Mouse (Mus musculus): ENCODE data around the gene Ankrd61. TPM values are rescaled to one million over a fixed set of nuclear protein-coding genes. Genes with fewer than 3 reads are reported as not detected.

The Ankrd61 gene
- polyA plus RNA-seq, 1 experiment from 2014 or later, result 0.29 TPM

DNA sequence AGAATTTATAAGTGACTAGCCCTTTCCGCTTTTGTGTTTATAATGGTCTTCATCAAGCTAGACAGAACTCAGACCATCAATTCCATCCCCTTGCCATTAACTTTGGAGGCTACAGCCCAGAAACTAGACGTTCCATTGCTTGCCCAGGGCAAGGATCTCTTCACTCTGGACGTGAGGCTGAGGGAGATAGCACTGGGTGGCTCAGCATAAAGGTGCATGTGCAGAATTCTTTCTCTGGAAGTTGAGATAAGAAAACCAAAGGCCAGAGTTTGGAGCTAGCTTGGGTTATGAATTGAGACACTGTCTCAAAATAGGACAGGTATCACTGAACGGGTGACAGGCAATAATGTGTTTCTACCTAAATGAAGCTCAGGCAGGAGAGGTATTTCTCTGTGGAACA is 6.3 kb upstream of the Ankrd61 start:
- Histone ChIP-seq H3K36me3 (ENCODE audit: insufficient read depth, low read length) (peaks cover 53% of the 10 kb centered on the region), H3K27ac (ENCODE audit: low read length) (no peak overlapping the region), H3K4me3 (ENCODE audit: low read length) (no peak overlapping the region), H3K9me3 (ENCODE audit: low read length) (no peaks in the 10 kb centered on the region), H3K4me2 (replicated peaks; ENCODE audit: low read depth, low read length) (no peak overlapping the region), H3K4me1 (ENCODE audit: insufficient read depth, low read length) (peaks cover 17% of the 10 kb centered on the region), H3K27me3 (ENCODE audit: insufficient read depth, low read length) (no peaks in the 10 kb centered on the region), H3K9ac (replicated peaks; ENCODE audit: low read length) (no peak overlapping the region)
- WGBS, result 90% methylated on average over 4 of the region's 4 CpGs
- ATAC-seq (ENCODE audit: low FRiP score, low TSS enrichment), result no peak

- H3K4me3 ChIP-seq (ENCODE audit: low read length), result no peak overlapping the region
- no peak for ATAC-seq (ENCODE audit: low FRiP score, low TSS enrichment)
- H3K4me1 ChIP-seq (ENCODE audit: insufficient read depth, low read length), result no peaks in the 10 kb centered on the region
- no peaks in the 10 kb centered on the region for H3K9me3 ChIP-seq (ENCODE audit: low read length)
- no peaks in the 10 kb centered on the region for H3K27me3 ChIP-seq (ENCODE audit: insufficient read depth, low read length)
- 60% methylated on average over 3 of the region's 3 CpGs for WGBS
- no peak overlapping the region for H3K9ac ChIP-seq (replicated peaks; ENCODE audit: low read length)
- peaks cover 69% of the 10 kb centered on the region for H3K36me3 ChIP-seq (ENCODE audit: insufficient read depth, low read length)
- no peak overlapping the region for H3K27ac ChIP-seq (ENCODE audit: low read length)
- no peak overlapping the region for H3K4me2 ChIP-seq (replicated peaks; ENCODE audit: low read depth, low read length)
These were observed 4.6 kb upstream of the Ankrd61 start for GRCm38 (mm10) chr5:143902111-143902510.

GRCm38 (mm10) chr5:143893396-143893795 is 4.1 kb downstream of the Ankrd61 start:
- H3K27me3 ChIP-seq (ENCODE audit: insufficient read depth, low read length), result no peaks in the 10 kb centered on the region
- H3K27ac ChIP-seq (ENCODE audit: low read length), result no peak overlapping the region
- H3K9ac ChIP-seq (replicated peaks; ENCODE audit: low read length), result no peak overlapping the region
- H3K4me2 ChIP-seq (replicated peaks; ENCODE audit: low read depth, low read length), result no peak overlapping the region
- H3K9me3 ChIP-seq (ENCODE audit: low read length), result no peaks in the 10 kb centered on the region
- H3K4me3 ChIP-seq (ENCODE audit: low read length), result no peak overlapping the region
- 64% methylated on average over 5 of the region's 5 CpGs for WGBS
- H3K36me3 ChIP-seq (ENCODE audit: insufficient read depth, low read length), result peaks cover 36% of the 10 kb centered on the region
- ATAC-seq (ENCODE audit: low FRiP score, low TSS enrichment), result no peak
- no peaks in the 10 kb centered on the region for H3K4me1 ChIP-seq (ENCODE audit: insufficient read depth, low read length)

GRCm38 (mm10) chr5:143892255-143892886 is 5.1 kb downstream of the Ankrd61 start:
- no peak for ATAC-seq (ENCODE audit: low FRiP score, low TSS enrichment)
- no peaks in the 10 kb centered on the region for H3K4me1 ChIP-seq (ENCODE audit: insufficient read depth, low read length)
- H3K9ac ChIP-seq (replicated peaks; ENCODE audit: low read length), result no peak overlapping the region
- peaks cover 29% of the 10 kb centered on the region for H3K36me3 ChIP-seq (ENCODE audit: insufficient read depth, low read length)
- H3K27ac ChIP-seq (ENCODE audit: low read length), result no peak overlapping the region
- no peak overlapping the region for H3K4me2 ChIP-seq (replicated peaks; ENCODE audit: low read depth, low read length)
- H3K4me3 ChIP-seq (ENCODE audit: low read length), result no peak overlapping the region
- no peaks in the 10 kb centered on the region for H3K9me3 ChIP-seq (ENCODE audit: low read length)
- 76% methylated on average over 9 of the region's 9 CpGs for WGBS
- H3K27me3 ChIP-seq (ENCODE audit: insufficient read depth, low read length), result no peaks in the 10 kb centered on the region

DNA sequence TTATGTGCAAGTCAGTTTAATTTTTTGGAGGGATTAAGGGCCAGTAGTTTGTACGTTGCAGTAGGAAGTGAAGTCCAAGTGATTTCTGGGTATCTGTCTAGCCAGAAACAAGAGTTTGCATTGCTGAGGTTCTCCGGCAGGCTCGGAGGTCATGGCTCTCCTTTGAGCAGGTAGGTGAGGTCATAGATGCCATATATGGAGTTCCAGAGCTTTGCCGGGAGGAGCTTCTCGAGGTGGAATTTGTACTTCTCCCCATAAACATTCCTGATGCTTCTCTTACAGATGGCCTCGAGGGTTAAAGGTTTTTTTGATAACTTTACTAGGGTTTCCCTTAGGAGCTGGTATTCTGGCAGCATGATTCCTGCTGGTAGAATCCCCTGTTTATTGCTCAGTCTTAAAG is 6.7 kb downstream of the Ankrd61 start:
- WGBS, result 75% methylated on average over 6 of the region's 6 CpGs
- no peaks in the 10 kb centered on the region for H3K9me3 ChIP-seq (ENCODE audit: low read length)
- no peak overlapping the region for H3K9ac ChIP-seq (replicated peaks; ENCODE audit: low read length)
- no peak overlapping the region for H3K4me3 ChIP-seq (ENCODE audit: low read length)
- no peaks in the 10 kb centered on the region for H3K4me1 ChIP-seq (ENCODE audit: insufficient read depth, low read length)
- no peak overlapping the region for H3K27ac ChIP-seq (ENCODE audit: low read length)
- peaks cover 35% of the 10 kb centered on the region for H3K36me3 ChIP-seq (ENCODE audit: insufficient read depth, low read length)
- H3K27me3 ChIP-seq (ENCODE audit: insufficient read depth, low read length), result no peaks in the 10 kb centered on the region
- no peak for ATAC-seq (ENCODE audit: low FRiP score, low TSS enrichment)
- no peak overlapping the region for H3K4me2 ChIP-seq (replicated peaks; ENCODE audit: low read depth, low read length)

GRCm38 (mm10) chr5:143885274-143885673 is 12.2 kb downstream of the Ankrd61 start:
- Histone ChIP-seq H3K4me3 (ENCODE audit: low read length) (no peak overlapping the region), H3K9ac (replicated peaks; ENCODE audit: low read length) (no peak overlapping the region), H3K27me3 (ENCODE audit: insufficient read depth, low read length) (no peaks in the 10 kb centered on the region), H3K27ac (ENCODE audit: low read length) (no peak overlapping the region), H3K9me3 (ENCODE audit: low read length) (no peaks in the 10 kb centered on the region), H3K4me2 (replicated peaks; ENCODE audit: low read depth, low read length) (no peak overlapping the region), H3K36me3 (ENCODE audit: insufficient read depth, low read length) (peaks cover 82% of the 10 kb centered on the region), H3K4me1 (ENCODE audit: insufficient read depth, low read length) (no peaks in the 10 kb centered on the region)
- ATAC-seq (ENCODE audit: low FRiP score, low TSS enrichment), result no peak
- 96% methylated on average over 3 of the region's 3 CpGs for WGBS

DNA sequence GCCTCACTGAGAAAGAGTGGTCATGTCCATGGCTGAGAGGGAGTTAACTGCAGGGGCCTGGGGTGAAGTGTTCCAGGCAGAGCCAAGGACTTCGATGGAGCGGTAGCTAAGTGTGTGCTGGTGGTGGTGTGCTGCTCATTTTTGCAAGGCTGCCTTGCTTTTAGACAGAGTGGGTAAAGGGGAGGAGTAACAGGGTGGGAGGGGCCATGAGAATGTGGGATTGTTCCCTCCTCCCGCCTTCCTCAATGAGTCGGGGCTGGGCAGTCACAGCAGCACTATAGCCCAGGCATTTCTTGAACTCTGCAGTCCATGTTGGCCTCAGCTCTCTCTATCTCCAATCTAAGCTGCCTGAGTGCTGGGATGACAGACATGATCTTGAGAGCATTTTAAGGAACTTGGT is 22.9 kb downstream of the Ankrd61 start:
- H3K36me3 ChIP-seq (ENCODE audit: insufficient read depth, low read length), result peaks cover 42% of the 10 kb centered on the region
- H3K27ac ChIP-seq (ENCODE audit: low read length), result no peak overlapping the region
- H3K9me3 ChIP-seq (ENCODE audit: low read length), result no peaks in the 10 kb centered on the region
- no peaks in the 10 kb centered on the region for H3K4me1 ChIP-seq (ENCODE audit: insufficient read depth, low read length)
- H3K4me3 ChIP-seq (ENCODE audit: low read length), result no peak overlapping the region
- H3K27me3 ChIP-seq (ENCODE audit: insufficient read depth, low read length), result no peaks in the 10 kb centered on the region
- H3K4me2 ChIP-seq (replicated peaks; ENCODE audit: low read depth, low read length), result no peak overlapping the region
- H3K9ac ChIP-seq (replicated peaks; ENCODE audit: low read length), result no peak overlapping the region
- WGBS, result 65% methylated on average over 4 of the region's 4 CpGs
- ATAC-seq (ENCODE audit: low FRiP score, low TSS enrichment), result no peak

DNA sequence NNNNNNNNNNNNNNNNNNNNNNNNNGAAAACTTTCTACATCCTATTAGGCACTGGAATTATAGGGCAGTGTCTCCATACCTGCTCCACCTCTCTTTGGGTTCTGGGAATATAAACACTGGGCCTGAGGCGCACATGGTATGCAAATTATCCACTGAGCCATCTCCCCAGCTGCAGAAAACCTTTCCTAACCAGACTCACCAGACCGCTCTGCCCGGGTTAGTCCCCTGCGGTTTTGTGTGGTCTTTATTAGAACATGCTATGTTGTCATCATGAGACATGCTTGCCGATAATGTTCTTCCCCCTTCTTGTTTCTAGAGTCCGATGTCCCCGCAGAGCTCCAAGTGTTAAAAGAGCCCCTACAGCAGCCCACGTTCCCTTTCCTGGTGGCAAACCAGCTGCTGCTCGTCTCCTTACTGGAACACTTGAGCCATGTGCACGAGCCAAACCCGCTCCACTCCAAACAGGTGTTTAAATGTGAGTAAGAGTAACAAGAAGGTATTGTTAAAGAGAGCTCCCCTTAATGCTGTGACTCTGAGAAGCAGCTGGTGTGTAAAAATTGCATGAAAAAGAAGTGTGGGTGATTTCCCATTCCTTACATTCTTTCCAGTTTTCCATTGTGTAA is 25.8 kb downstream of the Ankrd61 start:
- WGBS, result 83% methylated on average over 11 of the region's 11 CpGs
- no peak overlapping the region for H3K4me3 ChIP-seq (ENCODE audit: low read length)
- H3K9me3 ChIP-seq (ENCODE audit: low read length), result no peaks in the 10 kb centered on the region
- no peaks in the 10 kb centered on the region for H3K27me3 ChIP-seq (ENCODE audit: insufficient read depth, low read length)
- no peak overlapping the region for H3K27ac ChIP-seq (ENCODE audit: low read length)
- no peaks in the 10 kb centered on the region for H3K4me1 ChIP-seq (ENCODE audit: insufficient read depth, low read length)
- no peak overlapping the region for H3K9ac ChIP-seq (replicated peaks; ENCODE audit: low read length)
- ATAC-seq (ENCODE audit: low FRiP score, low TSS enrichment), result no peak
- H3K4me2 ChIP-seq (replicated peaks; ENCODE audit: low read depth, low read length), result no peak overlapping the region
- H3K36me3 ChIP-seq (ENCODE audit: insufficient read depth, low read length), result peaks cover 23% of the 10 kb centered on the region

Other genes with a start within 250 kb of the Ankrd61 start
- 17.1 and 17.7 TPM in 2 replicates for gene Usp42, start 165.4 kb downstream of the Ankrd61 start, polyA plus RNA-seq (2015; fragmentation: Nextera tagmentation; extraction: Ambion mirVana)
- 41.5 and 44.3 TPM in 2 replicates for gene Eif2ak1, start 79.9 kb downstream of the Ankrd61 start, polyA plus RNA-seq (2015; fragmentation: Nextera tagmentation; extraction: Ambion mirVana)
- 103 and 110 TPM in 2 replicates for gene Aimp2, start 12.2 kb upstream of the Ankrd61 start, polyA plus RNA-seq (2015; fragmentation: Nextera tagmentation; extraction: Ambion mirVana)
- 26.8 and 31.9 TPM in 2 replicates for gene Pms2, start 12.3 kb upstream of the Ankrd61 start, polyA plus RNA-seq (2015; fragmentation: Nextera tagmentation; extraction: Ambion mirVana)
- 0.67 TPM in 1 of 2 replicates, not detected in the other for gene Gm42421, start 30.5 kb upstream of the Ankrd61 start, polyA plus RNA-seq (2015; fragmentation: Nextera tagmentation; extraction: Ambion mirVana)
- 0.45 and 0.73 TPM in 2 replicates for gene Rsph10b, start 35.4 kb upstream of the Ankrd61 start, polyA plus RNA-seq (2015; fragmentation: Nextera tagmentation; extraction: Ambion mirVana)
- 86.7 and 89.2 TPM in 2 replicates for gene Ccz1, start 117.2 kb upstream of the Ankrd61 start, polyA plus RNA-seq (2015; fragmentation: Nextera tagmentation; extraction: Ambion mirVana)
- gene Ocm, start 129.0 kb upstream of the Ankrd61 start, polyA plus RNA-seq (2015; fragmentation: Nextera tagmentation; extraction: Ambion mirVana), result 3.2 and 5.6 TPM in 2 replicates
- gene Lmtk2, start 202.8 kb upstream of the Ankrd61 start, polyA plus RNA-seq (2015; fragmentation: Nextera tagmentation; extraction: Ambion mirVana), result 5.6 and 6.5 TPM in 2 replicates

Data from kidney, embryonic 16.5 days (tissue).